Mouse (Mus musculus) inflammation-experienced regulatory T-cells, adult 6 months (primary cell): ENCODE measurements around the gene Rergl. TPM values are rescaled to one million over a fixed set of nuclear protein-coding genes. Genes with fewer than 3 reads are reported as not detected.

Experiments
- ATAC-seq: one replicate; pipeline ENCODE4 v1.8.0; 2017
- polyA plus RNA-seq, 3 experiments: library from polyadenylated mRNA; unstranded; fragments of 100-300 nt; shearing (Covaris generic); gene quantifications; one replicate each; pipeline ENCODE4 v1.2.1; 2017

Gene Rergl
- polyA plus RNA-seq, result not detected

DNA sequence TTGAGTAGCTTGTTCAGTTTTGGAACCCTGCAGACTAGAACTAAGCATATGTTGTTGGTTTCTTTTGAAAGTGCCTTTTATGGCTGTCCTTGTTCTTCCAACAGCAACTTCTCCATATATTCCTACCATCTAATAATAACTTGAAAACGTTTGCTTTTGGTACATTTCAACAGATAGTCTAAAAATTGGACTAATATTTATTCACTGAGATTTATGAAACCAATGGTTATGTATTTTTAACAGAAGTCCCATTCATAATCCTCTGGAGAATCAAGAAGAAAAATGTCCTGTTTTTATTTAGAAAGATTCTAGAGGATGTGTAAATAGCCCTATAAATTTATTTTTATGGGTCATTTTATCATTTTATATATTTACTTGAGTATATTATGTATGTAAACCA, at the start of gene Rergl:
Gene Rergl, minus strand, starts transcription at position 101 of the 400 bp plus-strand sequence.
- no peak for ATAC-seq

DNA sequence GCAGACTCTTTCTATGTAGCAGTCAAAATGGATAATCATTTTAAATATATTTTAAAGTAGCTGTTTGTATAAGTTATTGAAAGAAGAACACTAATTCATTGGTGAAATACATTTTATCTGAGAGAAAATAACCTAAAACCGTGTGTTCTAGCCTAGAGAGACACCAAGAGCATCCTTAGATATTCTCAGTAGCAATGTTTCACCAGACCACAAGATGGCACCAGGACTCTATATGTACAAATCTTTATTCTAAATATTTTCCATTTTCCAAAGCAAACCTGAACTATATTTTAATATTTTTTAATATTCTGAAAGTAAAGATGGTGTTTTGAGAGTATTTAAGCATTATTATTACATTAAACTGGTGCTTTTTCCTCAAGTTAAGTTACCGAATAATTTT, 36.7 kb upstream of the Rergl start:
- ATAC-seq, result no peak

DNA sequence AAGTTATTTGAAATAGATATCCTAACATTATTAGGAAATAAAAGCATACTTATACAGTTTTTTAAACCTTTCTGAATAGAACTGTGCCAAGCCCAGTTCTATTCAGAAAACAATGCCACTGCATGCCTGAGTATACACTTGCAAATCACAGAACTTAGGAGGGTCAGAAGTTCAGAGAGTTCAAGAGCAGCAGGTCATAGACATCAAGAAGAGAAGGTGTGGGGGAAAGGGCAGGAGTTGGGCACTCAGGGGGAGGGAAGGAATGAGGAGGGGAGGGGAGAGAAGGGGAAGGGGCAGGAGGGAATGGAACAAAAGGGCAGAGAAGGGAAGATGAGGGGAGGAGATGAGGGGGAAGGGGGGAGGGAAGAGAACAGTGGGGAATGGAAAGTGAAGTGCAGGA, 23.6 kb upstream of the Rergl start:
- no peak for ATAC-seq

DNA sequence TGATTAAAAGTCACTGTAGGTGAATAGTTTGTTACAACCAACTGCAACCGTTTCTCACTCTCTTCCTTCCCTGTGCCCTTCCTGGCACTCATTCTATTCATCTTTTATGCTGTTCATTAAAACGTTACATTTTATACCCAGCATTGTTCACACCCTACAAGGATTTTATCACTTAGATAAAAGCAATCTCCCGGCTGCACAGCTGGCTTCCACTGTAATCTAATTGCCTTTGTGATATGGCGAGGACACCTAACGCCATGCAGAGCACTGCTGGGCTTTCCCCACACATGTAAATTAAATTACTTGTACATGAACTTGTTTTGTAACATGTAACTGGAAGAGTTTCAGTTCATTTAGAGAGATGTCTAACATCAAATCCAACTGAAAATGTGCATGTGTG, 22.5 kb upstream of the Rergl start:
- ATAC-seq, result no peak

DNA sequence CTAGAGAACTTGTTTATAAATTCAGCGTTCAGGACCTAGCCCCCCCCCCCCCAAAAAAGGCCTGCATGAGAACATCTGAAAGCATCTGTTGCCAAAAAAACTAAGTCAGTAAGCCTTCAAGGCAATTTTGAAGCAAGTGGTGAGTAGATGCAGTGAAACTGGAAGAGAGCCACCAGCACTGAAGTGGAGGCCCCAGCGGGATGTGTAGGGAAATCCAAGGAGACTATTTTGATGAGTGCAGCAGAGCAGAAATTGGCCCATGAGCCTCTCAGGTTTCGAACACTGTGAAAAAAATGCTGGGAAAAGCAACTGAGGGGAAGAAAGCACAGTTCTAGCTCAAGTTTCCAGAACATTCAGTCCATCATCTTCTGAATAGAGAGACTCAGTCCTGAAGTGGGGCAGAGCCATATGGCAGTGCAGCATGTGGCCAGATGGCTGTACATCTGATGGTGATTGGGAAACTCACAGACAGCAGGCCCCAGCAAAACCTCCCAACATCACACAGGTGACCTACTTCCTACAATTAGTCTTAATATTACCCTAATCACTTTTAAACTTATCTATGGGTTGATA, 13.2 kb upstream of the Rergl start:
- ATAC-seq, result no peak

DNA sequence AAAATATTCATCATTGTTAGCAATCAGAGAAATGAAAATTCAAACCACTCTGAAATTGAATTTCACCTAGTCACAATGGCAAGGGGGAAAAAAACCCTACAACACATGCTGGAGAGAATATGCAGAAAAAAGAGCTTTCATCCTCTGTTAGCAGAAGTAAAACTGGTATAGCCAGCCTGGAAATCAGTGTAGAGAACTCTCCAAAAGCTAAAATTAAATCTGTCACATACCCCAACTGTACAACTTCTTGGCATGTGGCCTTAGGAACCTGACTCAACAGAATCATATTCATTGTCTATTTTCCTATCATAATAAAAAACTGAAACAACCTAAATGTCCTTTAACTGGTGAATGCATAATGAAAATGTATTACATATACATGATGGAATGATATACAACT, 22.0 kb downstream of the Rergl start:
- no peak for ATAC-seq

DNA sequence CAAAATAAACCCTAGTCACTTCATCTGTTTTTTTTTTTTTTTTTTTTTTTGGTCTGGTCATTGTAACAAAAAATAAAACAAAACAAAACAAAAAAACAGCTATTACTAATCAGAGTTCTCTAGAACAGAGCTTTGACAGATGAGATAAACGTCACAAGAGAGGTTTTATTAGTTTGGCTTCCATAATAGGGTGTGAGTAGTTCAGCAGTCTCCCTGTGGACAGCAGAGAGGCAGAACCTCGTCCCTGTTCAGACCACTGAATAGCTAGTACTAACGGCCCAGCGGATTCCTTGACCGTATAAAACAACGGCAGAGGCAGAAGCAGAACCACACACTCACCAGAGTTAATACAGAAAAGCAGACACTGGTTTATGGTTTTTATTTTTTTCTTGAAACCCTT, 36.8 kb downstream of the Rergl start:
- ATAC-seq, result no peak

DNA sequence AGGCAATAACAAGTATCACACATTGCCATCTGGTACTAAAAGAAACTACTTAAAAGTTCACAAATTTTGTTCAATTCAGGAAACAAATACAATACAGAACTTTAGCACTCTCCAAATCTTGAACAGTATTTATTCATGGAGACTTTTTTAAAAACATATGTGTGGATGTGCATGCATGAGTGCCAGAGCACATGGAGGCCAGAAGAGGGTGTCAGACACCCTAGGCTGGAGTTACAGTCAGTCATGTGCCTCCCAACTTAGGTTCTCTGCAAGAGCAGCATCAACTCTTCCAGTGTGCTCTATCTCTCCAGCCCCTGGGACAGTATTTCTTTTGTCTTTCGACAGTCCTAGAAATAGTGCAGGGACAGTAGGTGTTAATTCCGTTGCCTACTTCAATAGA, 37.5 kb downstream of the Rergl start:
- no peak for ATAC-seq

DNA sequence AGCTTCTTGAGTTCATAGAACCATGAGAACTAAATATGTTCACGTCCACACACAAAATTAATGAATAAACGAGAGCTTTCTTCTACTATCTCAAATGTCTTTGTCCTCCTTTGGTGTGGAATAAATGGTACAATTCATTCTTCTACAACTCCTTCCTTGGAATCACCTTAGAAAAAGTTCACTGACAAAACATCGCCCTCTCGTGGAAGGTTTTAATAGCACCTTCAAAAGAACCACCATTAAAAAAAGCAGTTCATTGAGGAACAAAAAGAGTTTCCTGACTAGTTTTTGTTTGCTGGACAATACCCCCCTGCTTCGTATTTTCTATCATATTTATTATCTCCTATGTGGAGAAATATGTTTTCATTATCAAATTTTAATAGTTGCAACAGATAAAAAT, 40.7 kb downstream of the Rergl start:
- no peak for ATAC-seq

DNA sequence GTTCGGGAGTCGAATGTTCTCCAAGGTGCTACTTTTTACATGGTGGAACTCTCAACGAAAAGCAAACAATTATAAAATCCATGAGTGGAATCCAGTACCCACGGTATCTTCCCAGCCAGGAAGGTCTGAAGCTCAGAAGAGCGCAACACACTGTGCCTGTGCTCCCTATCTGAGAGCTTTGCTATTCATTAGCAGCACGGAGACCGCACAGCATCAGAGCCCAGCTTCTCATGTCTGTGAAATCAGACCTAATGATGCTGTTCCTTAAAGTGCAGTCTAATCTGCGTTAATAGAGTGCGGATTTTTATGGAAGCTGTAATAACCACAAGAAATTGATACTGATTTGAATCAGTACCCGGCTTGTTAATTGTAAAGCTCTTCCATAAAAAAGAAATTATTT, 41.3 kb downstream of the Rergl start:
- no peak for ATAC-seq

DNA sequence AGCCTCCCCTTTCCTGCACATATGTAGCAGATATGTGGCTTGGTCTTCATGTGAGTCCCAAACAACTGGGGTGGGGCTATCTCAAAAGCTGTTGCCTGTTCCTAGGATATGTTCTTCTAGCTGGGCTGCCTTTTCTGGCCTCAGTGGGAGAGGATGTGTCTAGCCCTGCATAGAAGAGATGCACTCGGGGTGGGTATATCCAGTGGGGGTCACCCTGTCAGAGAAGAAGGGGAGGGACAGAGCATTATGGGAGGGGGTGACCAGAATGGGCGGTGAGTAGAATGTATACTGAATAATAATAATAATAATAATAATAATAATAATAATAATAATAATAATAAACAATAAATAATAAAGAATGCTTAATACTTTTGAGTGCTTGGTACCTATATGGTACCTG, 57.8 kb downstream of the Rergl start:
- ATAC-seq, result no peak

Other genes starting within 250 kb of the Rergl start
- under 1 TPM in 1 of 3 experiments, not detected in 2; 0.25 TPM for gene Pik3c2g, start 85.2 kb upstream of the Rergl start, polyA plus RNA-seq